In genomic region chr4:142791823-142792605, GRCm38 (mm10) we compare ENCODE assay signal across 23 mouse cellular contexts.
"Had no signal": no experiment of that assay in that cellular context is flagged by ENCODE, and none has a peak within 500 bp of the region (broad histone marks: within the 10 kb centered on the region; RNA-seq: fewer than 3 reads in every experiment).

No protein-coding gene starts in this region.

- H3K36me3 ChIP-seq: limb, embryonic 12.5 days; limb, embryonic 15.5 days; midbrain, embryonic 12.5 days; midbrain, embryonic 15.5 days; neural tube, embryonic 12.5 days; neural tube, embryonic 15.5 days had no signal

- H3K27ac ChIP-seq: layer of hippocampus, adult 2 months; left cerebral cortex, adult 2 months; limb, embryonic 12.5 days; limb, embryonic 15.5 days; liver, embryonic 14.5 days; macrophage; midbrain, embryonic 12.5 days; midbrain, embryonic 15.5 days; neural tube, embryonic 12.5 days; neural tube, embryonic 15.5 days; stomach, postnatal 0 days had no signal

- H3K4me3 ChIP-seq: layer of hippocampus, adult 2 months; left cerebral cortex, adult 2 months; limb, embryonic 12.5 days; limb, embryonic 15.5 days; midbrain, embryonic 12.5 days; midbrain, embryonic 15.5 days; neural tube, embryonic 12.5 days; neural tube, embryonic 15.5 days had no signal

- H3K27me3 ChIP-seq: limb, embryonic 12.5 days; limb, embryonic 15.5 days; midbrain, embryonic 12.5 days; midbrain, embryonic 15.5 days; neural tube, embryonic 12.5 days; neural tube, embryonic 15.5 days had no signal

- ATAC-seq: liver, postnatal 0 days; lung, postnatal 0 days; midbrain, embryonic 15.5 days had no signal

- DNase-seq: kidney, postnatal 14 days; kidney, postnatal 4 days; layer of hippocampus, adult 9-11 months; left cerebral cortex, postnatal 4 days; liver, postnatal 0 days; lung, embryonic 14.5 days; right cerebral cortex, adult 18-20 months; right cerebral cortex, postnatal 14 days; right cerebral cortex, postnatal 4 days; thymus, postnatal 25 days had no signal

- H3K4me1 ChIP-seq: limb, embryonic 12.5 days; limb, embryonic 15.5 days; midbrain, embryonic 12.5 days; midbrain, embryonic 15.5 days; neural tube, embryonic 12.5 days; neural tube, embryonic 15.5 days had no signal

- H3K9ac ChIP-seq: limb, embryonic 12.5 days; limb, embryonic 15.5 days; liver, embryonic 14.5 days; liver, postnatal 0 days; lung, embryonic 14.5 days; midbrain, embryonic 12.5 days; midbrain, embryonic 15.5 days; neural tube, embryonic 12.5 days; neural tube, embryonic 15.5 days had no signal

- H3K9me3 ChIP-seq: limb, embryonic 12.5 days; limb, embryonic 15.5 days; midbrain, embryonic 12.5 days; midbrain, embryonic 15.5 days; neural tube, embryonic 12.5 days; neural tube, embryonic 15.5 days had no signal

- H3K4me2 ChIP-seq: limb, embryonic 12.5 days; limb, embryonic 15.5 days; liver, embryonic 11.5 days; lung, embryonic 14.5 days; midbrain, embryonic 12.5 days; midbrain, embryonic 15.5 days; neural tube, embryonic 12.5 days; neural tube, embryonic 15.5 days had no signal
